Mouse (Mus musculus): ENCODE data around the gene Ncoa3.

GRCm38 (mm10) chr2:165984891-165985290 is 7.5 kb upstream of the Ncoa3 start:
- TF ChIP-seq CTCF (IDR thresholded peaks at IDR 0.05; ENCODE audit: low read depth, low read length) = no peak
- no peak for TF ChIP-seq POLR2A (IDR thresholded peaks at IDR 0.05; ENCODE audit: insufficient read depth, low read length)

All from ES-Bruce4 (cell line).